In genomic region chr2:80371458-80371857, GRCm38 (mm10) we compare ENCODE assay signal across 22 mouse cellular contexts. TPM values are rescaled to one million over a fixed set of nuclear protein-coding genes. Genes with fewer than 3 reads are reported as not detected.
A peak's percentile ranks its signal among the peaks of the same experiment; 100 is the strongest.
DNase-seq lines count a peak whose midpoint lies in the region; ATAC-seq lines count a peak whose summit lies in the region.
"Had no signal": no experiment of that assay in that cellular context is flagged by ENCODE, and none has a peak within 500 bp of the region (broad histone marks: within the 10 kb centered on the region; RNA-seq: fewer than 3 reads in every experiment).

No protein-coding gene starts in this region.

- peak; percentile 65 for DNase-seq in heart, adult 11 months
- no peak for DNase-seq in heart, adult 9 months (ENCODE audit: low spot score in 2 of 2)
- DNase-seq in limb, embryonic 10.5 days (ENCODE audit: low spot score), result no peak
- no peak for DNase-seq in gastrocnemius, adult 8-10 months (ENCODE audit: low spot score in 2 of 2)
- DNase-seq: adrenal gland, adult 2 months; adrenal gland, postnatal 10 days; adrenal gland, postnatal 25 days; cerebellum, adult 11 months; cerebellum, adult 18-20 months; cerebellum, adult 8-10 months; cerebellum, adult 9-11 months; cerebellum, postnatal 14 days; cerebellum, postnatal 36 days; embryo, embryonic 11 days had no signal

- ATAC-seq in limb, embryonic 13.5 days (ENCODE audit: low FRiP score, low read depth), result peak; percentile 66; the same call in 1 of the 2 replicates
- ATAC-seq: forebrain, embryonic 14.5 days; forebrain, embryonic 16.5 days had no signal

- H3K36me3 ChIP-seq in limb, embryonic 13.5 days, result no peaks in the 10 kb centered on the region
- no peaks in the 10 kb centered on the region for H3K36me3 ChIP-seq in limb, embryonic 10.5 days
- H3K36me3 ChIP-seq: embryonic facial prominence, embryonic 12.5 days; embryonic facial prominence, embryonic 15.5 days; forebrain, embryonic 10.5 days; forebrain, embryonic 12.5 days had no signal

- H3K4me2 ChIP-seq in limb, embryonic 13.5 days (replicated peaks), result no peak overlapping the region
- H3K4me2 ChIP-seq: embryonic facial prominence, embryonic 12.5 days; embryonic facial prominence, embryonic 15.5 days; forebrain, embryonic 12.5 days had no signal

- peaks cover 6% of the 10 kb centered on the region; the same call in 1 of the 2 replicates for H3K4me1 ChIP-seq in limb, embryonic 13.5 days
- H3K4me1 ChIP-seq in limb, embryonic 10.5 days, result no peaks in the 10 kb centered on the region
- H3K4me1 ChIP-seq: embryonic facial prominence, embryonic 12.5 days; embryonic facial prominence, embryonic 15.5 days; forebrain, embryonic 10.5 days; forebrain, embryonic 12.5 days had no signal

- WGBS in limb, embryonic 13.5 days, result 49% methylated on average over 8 of the region's 8 CpGs
- 88% methylated on average over 8 of the region's 8 CpGs for WGBS in limb, embryonic 10.5 days

- no peak overlapping the region for H3K9ac ChIP-seq in limb, embryonic 13.5 days
- H3K9ac ChIP-seq: embryonic facial prominence, embryonic 12.5 days; embryonic facial prominence, embryonic 15.5 days; forebrain, embryonic 12.5 days had no signal

- no peak overlapping the region for H3K27ac ChIP-seq in limb, embryonic 13.5 days
- H3K27ac ChIP-seq in limb, embryonic 10.5 days, result no peak overlapping the region
- H3K27ac ChIP-seq: embryonic facial prominence, embryonic 12.5 days; embryonic facial prominence, embryonic 15.5 days; forebrain, embryonic 10.5 days; forebrain, embryonic 12.5 days had no signal

- no peaks in the 10 kb centered on the region for H3K9me3 ChIP-seq in limb, embryonic 13.5 days
- H3K9me3 ChIP-seq in limb, embryonic 10.5 days (replicated peaks), result no peaks in the 10 kb centered on the region
- H3K9me3 ChIP-seq: embryonic facial prominence, embryonic 12.5 days; embryonic facial prominence, embryonic 15.5 days; forebrain, embryonic 10.5 days; forebrain, embryonic 12.5 days had no signal

- H3K4me3 ChIP-seq in limb, embryonic 13.5 days, result no peak overlapping the region
- no peak overlapping the region for H3K4me3 ChIP-seq in limb, embryonic 10.5 days
- H3K4me3 ChIP-seq: embryonic facial prominence, embryonic 12.5 days; embryonic facial prominence, embryonic 15.5 days; erythroblast, embryonic 14.5 days; forebrain, embryonic 10.5 days; forebrain, embryonic 12.5 days had no signal

- no peaks in the 10 kb centered on the region for H3K27me3 ChIP-seq in limb, embryonic 13.5 days
- no peaks in the 10 kb centered on the region for H3K27me3 ChIP-seq in limb, embryonic 10.5 days (ENCODE audit: low read depth, poor library complexity, severe bottlenecking)
- H3K27me3 ChIP-seq: embryonic facial prominence, embryonic 12.5 days; embryonic facial prominence, embryonic 15.5 days; forebrain, embryonic 12.5 days had no signal

RNA-seq across cellular contexts. Expression of gene Dnajc10, which starts 56.2 kb away (rescaled TPM):
- polyA plus RNA-seq in limb, embryonic 13.5 days (2015; fragmentation: Nextera tagmentation; extraction: Ambion mirVana), result 80.4 and 84.3 TPM in 2 replicates
- 81.6 and 93.8 TPM in 2 replicates for polyA plus RNA-seq in limb, embryonic 10.5 days (2016; fragmentation: Nextera tagmentation; extraction: Ambion mirVana)
- total RNA-seq in gastrocnemius, adult 8-10 months (2022), result 10 to 100 TPM; 21.7 to 25.0 (median 24.2) TPM
